Mouse (Mus musculus) ES-E14 (cell line): ENCODE measurements at regions not wholly inside any gene's neighbourhood (a gene's known extent, or its start where the extent isn't known, plus 50 kb on each side); places are given as distances from the start of the nearest gene placed in this dataset.

Source experiments
- CHD2 ChIP-seq: IDR thresholded peaks from 2 replicates; pipeline ENCODE4 v1.6.1; 2014; ENCODE audit warnings: mild to moderate bottlenecking, low read depth, low read length, inconsistent platforms
- HCFC1 ChIP-seq: IDR thresholded peaks from 2 replicates; pipeline ENCODE4 v1.6.1; 2012; ENCODE audit warnings: low read length, inconsistent platforms, borderline replicate concordance; ENCODE audit not compliant: insufficient read depth
- MAFK ChIP-seq: IDR thresholded peaks from 2 replicates; pipeline ENCODE4 v1.6.1; 2014; ENCODE audit warnings: mild to moderate bottlenecking, low read depth, low read length, inconsistent platforms; ENCODE audit not compliant: insufficient read depth
- ZC3H11A ChIP-seq: IDR thresholded peaks from 2 replicates; pipeline ENCODE4 v1.6.1; 2012; ENCODE audit warnings: low read depth, mild to moderate bottlenecking, inconsistent platforms, low read length, borderline replicate concordance
- ZNF384 ChIP-seq: IDR thresholded peaks from 2 replicates; pipeline ENCODE4 v1.6.1; 2012; ENCODE audit warnings: low read depth, low read length, inconsistent platforms

- TF ChIP-seq ZNF384 (no peak), ZC3H11A (no peak), HCFC1 (no peak), CHD2 (no peak), MAFK (no peak)
These were observed 64.5 kb upstream of the Pias1 start for GRCm38 (mm10) chr9:63052181-63052580.
